Mouse (Mus musculus) urinary bladder, postnatal 36 days (tissue): ENCODE data around the gene Gltp.

Experiments
- DNase-seq, 2 experiments: peaks; one replicate each; pipeline ENCODE4 v3.0.0; 2022; ENCODE audit warnings: low spot score in 2 of 2, mixed read lengths in 1 of 2

The Gltp gene

GRCm38 (mm10) chr5:114690633-114691567 is at the start of gene Gltp:
Gltp (minus strand) TSS chr5:114690984.
- DNase-seq = peak; percentile 86 to 91

GRCm38 (mm10) chr5:114738707-114739241 is 48.0 kb upstream of the Gltp start:
- peak in 1 of 2 experiments; percentile 31 for DNase-seq

GRCm38 (mm10) chr5:114737090-114737887 is 46.5 kb upstream of the Gltp start:
- no peak for DNase-seq

- no peak for DNase-seq
Observed at GRCm38 (mm10) chr5:114733606-114734005, 42.8 kb upstream of the Gltp start.

GRCm38 (mm10) chr5:114731969-114732368 is 41.2 kb upstream of the Gltp start:
- DNase-seq = no peak

GRCm38 (mm10) chr5:114731498-114731897 is 40.7 kb upstream of the Gltp start:
- no peak for DNase-seq

- DNase-seq = no peak
Observed at GRCm38 (mm10) chr5:114730129-114730528, 39.3 kb upstream of the Gltp start.

- no peak for DNase-seq
Observed at GRCm38 (mm10) chr5:114728160-114728559, 37.4 kb upstream of the Gltp start.

GRCm38 (mm10) chr5:114722846-114723245 is 32.1 kb upstream of the Gltp start:
- DNase-seq = no peak

GRCm38 (mm10) chr5:114721969-114722368 is 31.2 kb upstream of the Gltp start:
- no peak for DNase-seq

- DNase-seq = no peak
Observed at GRCm38 (mm10) chr5:114720784-114721183, 30.0 kb upstream of the Gltp start.

GRCm38 (mm10) chr5:114719928-114720270 is 29.1 kb upstream of the Gltp start:
- DNase-seq = no peak

- DNase-seq = no peak
Observed at GRCm38 (mm10) chr5:114719003-114719927, 28.5 kb upstream of the Gltp start.

GRCm38 (mm10) chr5:114718483-114718882 is 27.7 kb upstream of the Gltp start:
- no peak for DNase-seq

GRCm38 (mm10) chr5:114717937-114718336 is 27.2 kb upstream of the Gltp start:
- DNase-seq = no peak

GRCm38 (mm10) chr5:114717292-114717691 is 26.5 kb upstream of the Gltp start:
- DNase-seq = peak; percentile 28 to 68

GRCm38 (mm10) chr5:114714551-114714950 is 23.8 kb upstream of the Gltp start:
- DNase-seq = no peak

GRCm38 (mm10) chr5:114709357-114709756 is 18.6 kb upstream of the Gltp start:
- no peak for DNase-seq

- no peak for DNase-seq
Observed at GRCm38 (mm10) chr5:114708491-114708890, 17.7 kb upstream of the Gltp start.

GRCm38 (mm10) chr5:114707265-114708068 is 16.7 kb upstream of the Gltp start, which contains the start of gene Tchp:
Tchp (plus strand) TSS chr5:114707760.
- DNase-seq = peak; percentile 92 to 94
